Mouse (Mus musculus) embryo, embryonic 9.5 days (tissue): Measurements from ENCODE around the gene Fam84b.

ENCODE experiments used
- DNase-seq: peaks from one replicate; pipeline ENCODE4 v3.0.0-alpha.2; 2017; ENCODE audit errors: extremely low spot score

Fam84b gene

GRCm38 (mm10) chr15:60833476-60834218, 19.9 kb downstream of the Fam84b start:
- no peak for DNase-seq

- no peak for DNase-seq
These were observed 21.0 kb downstream of the Fam84b start for GRCm38 (mm10) chr15:60832586-60832985.

- DNase-seq, result no peak
These were observed 27.4 kb downstream of the Fam84b start for GRCm38 (mm10) chr15:60826226-60826625.

- peak; percentile 91 for DNase-seq
These were observed 28.8 kb downstream of the Fam84b start for GRCm38 (mm10) chr15:60824751-60825227.

GRCm38 (mm10) chr15:60823870-60824709, 29.5 kb downstream of the Fam84b start:
- peak; percentile 35 for DNase-seq

GRCm38 (mm10) chr15:60823620-60823869, 30.0 kb downstream of the Fam84b start:
- DNase-seq, result no peak

GRCm38 (mm10) chr15:60822803-60823619, 30.6 kb downstream of the Fam84b start:
- peak; percentile 80 for DNase-seq

GRCm38 (mm10) chr15:60822101-60822802, 31.3 kb downstream of the Fam84b start:
- DNase-seq, result peak; percentile 65

GRCm38 (mm10) chr15:60818500-60818899, 35.1 kb downstream of the Fam84b start:
- DNase-seq, result no peak

- DNase-seq, result peak; percentile 17
These were observed 37.1 kb downstream of the Fam84b start for GRCm38 (mm10) chr15:60816478-60816877.

GRCm38 (mm10) chr15:60814542-60814941, 39.0 kb downstream of the Fam84b start:
- DNase-seq, result no peak

- no peak for DNase-seq
These were observed 60.4 kb downstream of the Fam84b start for GRCm38 (mm10) chr15:60793041-60793673.

GRCm38 (mm10) chr15:60789084-60789483, 64.5 kb downstream of the Fam84b start:
- DNase-seq, result no peak

- DNase-seq, result no peak
These were observed 69.8 kb downstream of the Fam84b start for GRCm38 (mm10) chr15:60783761-60784160.

GRCm38 (mm10) chr15:60779531-60779973, 74.0 kb downstream of the Fam84b start:
- DNase-seq, result no peak

GRCm38 (mm10) chr15:60779063-60779462, 74.5 kb downstream of the Fam84b start:
- no peak for DNase-seq
